Mouse (Mus musculus) layer of hippocampus, postnatal 36 days (tissue): Measurements from ENCODE around the gene Alg2. TPM values are rescaled to one million over a fixed set of nuclear protein-coding genes. Genes with fewer than 3 reads are reported as not detected.

Experiments
- DNase-seq, 2 experiments: peaks; one replicate each; pipeline ENCODE4 v3.0.0; 2022
- total RNA-seq, 2 experiments: library from RNA; stranded (reverse); gene quantifications; 2 replicates each; pipeline ENCODE4 v1.2.3; 2021

Alg2 gene
- total RNA-seq, 2 experiments from 2014 or later: 135 to 140 TPM

DNA sequence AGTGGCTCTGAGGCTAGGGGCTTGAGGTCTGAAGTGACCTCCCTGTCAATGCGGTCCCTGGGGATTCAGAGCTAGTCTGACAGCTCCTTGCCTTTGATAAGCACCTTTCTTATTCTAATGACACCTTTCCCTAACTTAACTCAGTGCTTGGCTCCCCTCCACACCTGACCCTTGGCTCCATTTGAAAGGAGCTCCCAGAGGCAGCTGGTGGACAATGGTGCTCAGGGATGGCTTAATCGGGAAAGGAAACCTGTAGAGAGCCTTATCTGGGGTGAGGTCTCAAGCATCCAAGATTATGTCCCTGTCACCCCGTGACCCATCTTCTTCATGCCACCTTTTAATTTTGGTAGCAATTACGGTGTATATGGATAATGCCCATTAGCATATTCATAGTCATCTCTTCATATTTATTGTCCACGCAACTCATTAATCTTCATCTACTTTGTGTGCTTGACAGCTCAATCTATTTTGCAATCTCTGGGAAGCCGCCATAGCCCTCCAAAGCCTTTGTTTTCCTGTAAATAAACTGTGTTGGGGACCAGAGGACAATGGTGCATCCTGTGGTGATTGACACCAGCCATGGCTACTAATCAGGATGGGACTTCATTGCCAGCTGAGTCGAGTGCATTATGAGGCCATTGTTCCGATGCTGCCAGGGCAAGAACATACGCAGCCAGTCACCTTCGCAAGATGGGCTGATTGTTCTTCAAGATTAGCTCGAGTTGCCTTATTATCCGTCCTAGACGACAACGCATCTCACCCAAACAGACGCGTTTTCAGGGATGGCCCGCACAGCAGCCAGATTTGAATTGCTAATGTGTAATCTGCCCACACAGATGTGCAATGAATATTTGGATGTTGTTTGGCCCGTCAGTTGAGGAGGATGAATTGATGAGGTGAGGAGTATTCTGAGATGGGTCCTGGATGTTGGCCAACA lies 24.3 kb downstream of the Alg2 start:
- no peak for DNase-seq

DNA sequence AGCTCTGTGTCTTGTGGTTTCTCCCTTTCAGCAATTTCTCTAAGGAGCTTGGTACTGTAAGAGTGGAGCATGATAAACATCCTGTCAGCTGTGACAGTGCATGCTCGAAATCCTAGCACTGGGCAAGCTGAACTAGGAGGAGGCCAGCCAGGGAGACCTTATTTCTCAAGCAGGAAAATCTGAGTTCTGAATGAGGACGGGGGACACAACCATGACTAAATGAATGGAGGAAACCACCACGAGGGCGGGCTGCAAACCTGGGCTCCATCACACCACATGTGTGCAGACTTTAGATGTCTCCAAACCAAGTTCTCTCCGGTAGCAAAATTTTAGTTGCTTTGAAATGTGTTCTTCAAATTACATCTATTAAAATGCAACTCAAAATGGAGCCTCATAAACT lies 25.0 kb downstream of the Alg2 start:
- no peak for DNase-seq

DNA sequence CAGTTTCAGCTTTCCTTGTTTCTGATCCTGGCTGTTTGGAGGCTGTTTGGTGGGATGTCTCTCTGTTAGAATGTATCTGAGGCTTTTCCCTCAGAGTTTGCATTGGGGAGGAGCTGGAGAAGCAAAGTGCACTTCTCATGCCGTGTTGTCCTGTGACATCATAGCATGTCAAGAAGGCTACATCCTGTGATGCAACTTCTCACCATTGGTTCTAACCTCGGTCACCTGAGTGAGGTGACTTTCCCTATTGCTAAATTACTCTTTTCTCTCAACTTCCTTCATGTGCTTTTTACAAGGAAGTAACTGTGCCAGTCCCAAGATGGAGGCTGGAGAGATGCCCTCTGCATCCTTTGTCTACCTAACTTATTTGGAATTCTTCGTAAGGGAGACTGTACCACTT lies 25.6 kb downstream of the Alg2 start:
- no peak for DNase-seq

DNA sequence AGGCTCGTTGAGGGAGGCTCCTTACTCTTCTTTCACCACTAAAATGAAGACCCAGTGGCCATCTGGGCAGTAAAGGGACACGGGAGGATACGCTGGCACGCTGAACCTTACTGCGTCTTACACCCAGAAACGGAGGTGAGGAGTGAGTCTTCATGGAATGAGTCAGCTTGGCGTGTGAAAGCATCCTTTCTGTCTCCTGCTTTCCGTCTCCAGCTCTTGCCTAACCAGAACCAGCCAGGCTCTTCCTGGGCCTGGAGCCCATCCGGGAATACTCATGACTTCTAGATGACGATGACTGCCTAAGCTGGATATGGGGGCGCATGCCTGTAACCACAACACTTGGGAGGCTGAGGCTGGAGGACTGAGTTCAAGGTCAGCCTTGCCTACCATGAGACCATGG lies 33.2 kb downstream of the Alg2 start:
- no peak for DNase-seq

DNA sequence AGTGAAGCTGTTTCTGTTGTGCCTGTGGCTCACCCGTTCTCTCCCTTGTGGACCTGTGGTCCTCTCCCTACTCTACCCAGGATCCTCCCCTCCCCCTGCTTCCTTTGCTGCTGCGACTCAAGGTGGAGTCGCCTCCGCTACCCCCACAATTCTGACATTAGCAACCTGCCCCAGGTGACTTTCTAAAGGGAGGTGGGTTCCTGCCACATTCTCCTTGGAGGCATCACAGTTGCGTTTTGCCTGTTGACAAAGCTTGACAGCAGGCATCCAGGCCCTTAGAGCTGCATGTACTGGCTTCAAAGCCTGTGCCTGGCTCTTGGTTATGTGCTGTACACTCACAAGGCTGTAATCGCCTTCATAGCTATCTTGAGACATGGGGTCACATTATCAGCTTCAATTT lies 35.2 kb downstream of the Alg2 start:
- DNase-seq: no peak

DNA sequence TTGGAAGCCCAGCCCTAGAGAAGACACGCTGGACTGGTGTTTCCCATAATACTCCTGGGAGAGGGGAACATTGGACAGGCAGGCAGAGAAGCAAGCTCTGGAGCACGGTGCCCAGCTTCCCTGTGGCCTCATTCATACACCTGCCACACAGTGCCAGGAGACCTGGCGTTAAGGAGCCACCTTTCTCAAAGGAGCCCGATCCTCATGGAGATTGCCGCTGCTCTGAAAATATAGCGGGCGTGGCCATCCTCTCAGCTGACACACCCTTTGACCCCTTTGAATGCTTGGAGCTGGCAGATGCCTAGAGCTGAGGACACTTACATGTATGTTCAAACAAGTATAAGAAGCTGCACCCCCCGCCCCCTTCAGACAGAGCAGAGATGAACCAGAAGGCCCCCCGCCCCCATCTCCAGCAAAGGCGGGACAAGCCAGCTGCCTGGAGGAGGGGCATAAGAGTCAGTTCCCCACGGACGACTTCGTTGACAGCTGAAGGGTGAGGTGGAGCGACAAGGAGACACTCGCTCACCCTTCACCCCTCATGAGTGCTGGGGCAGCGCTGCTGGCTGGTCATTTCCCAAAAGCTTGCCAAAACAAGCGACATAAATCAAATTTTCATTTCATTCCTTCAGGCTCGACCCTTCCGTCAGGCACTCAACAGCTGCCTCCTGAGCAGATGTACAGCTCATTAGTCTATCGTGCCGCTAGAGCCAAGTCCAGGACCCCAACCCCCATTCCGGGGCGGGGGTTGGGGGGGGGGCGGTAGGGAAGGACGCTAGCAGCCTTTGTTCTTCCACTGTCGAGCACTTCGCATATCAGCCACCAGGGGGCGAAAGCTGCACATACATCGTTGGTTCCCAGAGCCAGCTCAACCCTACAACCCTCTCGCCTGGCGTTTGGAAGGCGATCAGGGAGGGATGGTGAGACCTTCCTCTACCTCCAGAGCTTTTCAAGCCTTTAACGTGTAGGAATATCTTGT lies 36.5 kb downstream of the Alg2 start:
- peak; percentile 86 to 87 for DNase-seq

DNA sequence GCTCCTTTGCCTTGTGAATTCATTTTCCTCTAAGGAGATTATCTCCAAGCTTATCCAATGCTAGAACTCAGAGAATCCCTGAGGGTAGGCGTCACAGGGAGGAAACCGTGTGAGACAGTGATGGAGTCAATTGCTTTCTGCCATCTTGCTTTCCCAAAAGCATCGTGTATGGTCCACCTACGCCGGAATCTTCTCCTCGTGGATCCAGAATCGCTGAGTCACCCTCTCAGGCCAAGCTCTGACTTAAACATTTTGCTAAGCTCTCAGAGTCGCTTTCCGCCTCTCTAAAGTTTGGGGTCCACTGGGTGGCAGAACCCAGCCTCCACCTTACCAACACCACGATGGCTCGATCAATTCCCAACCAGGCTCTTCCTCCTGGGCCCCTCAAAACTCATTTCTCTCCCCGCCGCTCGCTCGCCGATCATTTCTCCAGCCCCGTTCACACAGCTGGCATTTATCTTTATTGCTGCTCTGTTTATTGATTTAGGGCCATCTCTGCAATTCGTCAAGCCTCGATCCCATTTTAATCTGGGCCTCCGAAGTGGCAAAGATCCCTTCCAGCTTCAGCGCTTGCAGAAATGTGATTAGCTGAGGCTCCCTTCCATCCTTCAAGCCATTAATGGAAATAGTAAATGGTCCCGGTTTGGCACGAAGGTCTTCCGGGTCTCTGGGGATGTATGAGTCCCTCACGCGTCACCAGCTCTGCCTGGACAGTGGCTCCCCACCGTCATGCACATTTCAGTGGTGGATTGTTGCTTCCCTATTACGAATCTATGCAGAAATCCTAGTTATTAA lies 38.4 kb downstream of the Alg2 start:
- DNase-seq: no peak

DNA sequence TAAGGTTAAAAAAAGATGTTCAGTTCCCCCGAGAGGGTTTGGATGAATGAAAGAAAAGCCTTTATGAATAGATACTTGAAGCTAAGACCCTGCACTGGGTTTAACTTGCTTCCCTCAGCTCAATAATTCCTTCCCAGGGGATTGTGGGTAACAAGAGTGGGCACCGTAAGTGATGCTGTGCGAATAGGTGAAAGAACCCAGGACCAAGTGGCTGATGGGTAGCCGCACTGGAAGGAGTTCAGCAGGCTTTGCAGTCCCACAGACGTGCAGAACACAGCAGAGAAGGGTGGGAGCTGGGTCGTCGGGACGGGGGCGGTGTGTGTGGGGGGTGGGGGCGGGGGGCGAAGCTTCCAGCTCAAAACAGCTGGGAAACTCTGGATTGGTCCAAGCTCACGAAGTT lies 39.0 kb downstream of the Alg2 start:
- DNase-seq: no peak

DNA sequence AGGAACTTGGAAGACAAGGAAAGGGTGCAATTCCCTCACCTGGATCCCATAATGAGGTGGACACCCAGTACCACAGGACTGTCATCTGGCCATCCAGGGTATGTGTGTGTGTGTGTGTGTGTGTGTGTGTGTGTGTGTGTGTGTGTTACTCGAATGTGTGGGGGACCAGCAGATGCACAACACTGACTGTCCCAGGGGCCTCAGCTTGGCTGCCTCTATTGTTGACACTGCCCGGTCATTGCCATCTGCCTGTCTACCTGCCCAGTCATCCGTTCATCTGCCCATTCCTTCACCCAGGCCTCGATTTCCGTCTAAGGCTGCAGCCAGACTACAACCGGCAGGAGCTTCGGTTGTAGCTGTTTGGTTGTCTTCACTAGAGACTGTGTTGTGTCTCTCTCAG lies 41.4 kb downstream of the Alg2 start:
- DNase-seq: no peak

DNA sequence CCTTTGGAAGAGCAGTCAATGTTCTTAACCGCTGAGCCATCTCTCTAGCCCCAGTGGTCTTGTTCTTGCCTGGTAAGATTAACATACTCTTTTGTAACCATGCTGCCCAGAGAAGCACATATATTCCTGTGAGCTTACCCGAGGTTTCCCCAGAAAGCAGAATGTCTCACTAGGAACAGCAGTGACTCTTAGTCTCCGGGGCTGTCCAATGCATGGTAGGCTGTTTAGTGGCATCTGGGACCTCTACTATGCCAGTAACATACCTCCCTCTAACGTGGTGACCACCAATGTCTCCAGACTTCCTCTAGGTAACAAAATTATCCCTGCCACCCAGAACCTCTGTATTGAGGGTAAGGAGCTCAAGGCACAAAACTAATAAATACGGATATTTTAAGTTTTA lies 43.1 kb downstream of the Alg2 start:
- no peak for DNase-seq

DNA sequence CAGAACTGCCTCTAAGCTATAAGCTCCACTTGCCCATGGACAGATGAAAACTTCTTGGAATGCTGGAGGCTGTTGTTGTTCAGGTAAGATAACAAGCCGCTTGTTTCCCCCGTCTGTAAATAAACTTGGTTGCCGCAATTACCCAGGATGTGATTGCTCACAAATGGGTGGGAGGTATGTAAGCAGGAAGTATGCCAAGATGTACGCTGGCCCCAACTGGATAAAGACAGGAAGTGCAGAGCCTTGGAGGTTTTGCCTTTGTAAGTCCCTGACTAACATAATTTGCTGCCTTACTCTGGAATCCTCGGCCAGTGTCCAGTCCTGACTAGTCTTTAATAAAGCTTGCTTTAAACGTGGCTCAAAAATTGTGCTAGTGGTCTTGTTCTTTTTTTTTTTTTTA lies 43.6 kb downstream of the Alg2 start:
- no peak for DNase-seq

DNA sequence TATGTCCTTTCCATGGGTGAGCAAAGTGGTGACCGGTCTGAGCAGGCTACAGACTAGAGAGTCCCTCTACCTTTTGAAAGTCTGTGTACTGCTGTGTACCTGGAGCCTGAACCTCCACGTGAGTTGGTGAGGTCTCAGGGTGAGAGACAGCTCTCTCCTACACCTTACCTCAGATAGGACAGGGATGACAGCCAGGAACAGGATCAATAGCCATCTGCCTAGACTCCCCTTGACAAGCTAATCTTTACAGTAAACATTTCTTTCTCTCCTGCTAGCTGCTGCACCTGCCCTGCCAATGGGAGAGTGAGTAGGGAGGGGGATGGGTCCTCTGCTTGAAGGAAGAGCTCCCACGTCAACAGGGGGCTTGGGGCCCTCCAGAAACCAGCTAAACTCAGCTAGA lies 46.5 kb downstream of the Alg2 start:
- DNase-seq: no peak

DNA sequence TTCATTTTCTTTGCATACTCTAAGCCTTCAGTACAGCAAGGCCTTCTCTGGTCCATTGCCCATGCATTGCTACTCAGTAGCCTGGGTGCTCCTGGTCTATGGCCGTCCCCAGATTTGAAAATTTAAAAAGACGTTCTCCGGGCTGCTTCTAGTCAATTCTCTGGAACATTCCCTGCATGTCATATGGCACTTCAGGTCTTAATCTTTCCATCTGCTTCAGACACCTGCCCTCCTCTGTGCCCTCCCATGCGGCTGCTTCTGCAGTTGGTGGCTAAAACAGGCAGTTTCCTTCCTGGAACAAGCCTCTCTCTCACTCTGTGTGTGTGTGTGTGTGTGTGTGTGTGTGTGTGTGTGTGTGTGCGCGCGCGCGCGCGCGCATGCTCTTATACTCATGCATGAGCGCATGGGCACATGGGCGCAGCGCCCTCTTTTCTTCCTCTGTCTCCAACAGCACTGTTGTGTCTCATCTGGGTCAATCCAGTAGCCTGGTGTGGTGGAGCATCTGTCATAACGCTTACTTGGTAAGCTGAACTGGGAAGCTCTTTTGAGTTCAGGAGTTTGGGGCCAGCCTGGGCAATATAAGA lies 48.8 kb downstream of the Alg2 start:
- DNase-seq: no peak

DNA sequence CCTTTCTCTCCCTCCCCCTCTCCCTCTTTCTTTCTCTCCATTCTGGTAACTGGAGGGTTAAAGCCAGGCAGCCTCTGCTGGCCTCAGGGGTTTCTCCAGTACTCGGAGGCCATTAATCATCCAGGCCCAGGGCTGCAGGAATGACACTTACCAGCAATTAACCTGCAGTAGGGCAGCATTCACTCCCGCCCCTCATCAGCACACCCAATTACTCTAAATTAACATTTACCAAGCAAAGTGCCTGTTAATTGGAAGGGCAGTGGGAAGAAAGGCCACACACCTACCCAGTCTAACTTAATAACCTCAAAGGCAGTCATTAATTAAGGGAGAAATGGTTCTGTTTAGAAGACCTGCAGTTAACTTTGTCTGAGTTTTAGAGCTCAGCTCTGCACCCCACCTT lies 49.8 kb downstream of the Alg2 start:
- DNase-seq: no peak

DNA sequence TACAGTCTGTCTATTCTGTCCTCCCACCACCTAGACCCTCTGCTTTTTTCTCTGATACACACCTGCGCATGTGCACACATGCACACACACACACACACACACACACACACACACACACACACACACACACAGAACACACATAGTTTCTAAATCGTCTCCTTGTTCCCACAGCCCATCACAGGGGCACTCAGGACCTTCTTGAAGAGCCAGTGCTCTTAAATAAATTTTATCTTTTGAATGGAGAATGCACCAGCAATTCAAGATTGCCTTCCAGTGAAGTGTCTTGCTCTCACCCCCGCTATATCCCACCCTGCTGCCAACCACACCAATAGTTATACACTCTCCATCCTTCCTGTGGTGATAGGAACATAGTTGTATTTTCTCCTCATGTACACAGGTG lies 51.2 kb downstream of the Alg2 start:
- no peak for DNase-seq

DNA sequence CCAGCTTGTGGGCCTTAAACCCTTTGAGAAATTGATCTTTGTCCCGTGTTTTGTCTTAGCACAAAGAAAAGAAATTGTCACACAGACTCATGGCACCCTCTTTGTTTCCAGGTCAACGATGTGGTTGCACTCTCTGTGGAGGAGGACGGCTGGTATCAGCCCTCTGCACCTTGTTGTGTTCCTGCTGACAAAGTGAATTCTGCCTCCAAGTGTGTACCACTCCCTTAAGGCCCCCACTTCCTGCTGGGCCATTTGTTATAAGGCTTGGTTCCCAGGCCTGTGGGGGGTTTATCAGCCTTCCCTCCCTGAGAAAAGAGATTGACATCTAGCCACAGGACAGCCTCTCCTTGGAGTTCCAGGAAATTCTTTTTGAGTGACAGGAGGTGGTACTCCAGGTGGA lies 51.9 kb downstream of the Alg2 start:
- DNase-seq: no peak

DNA sequence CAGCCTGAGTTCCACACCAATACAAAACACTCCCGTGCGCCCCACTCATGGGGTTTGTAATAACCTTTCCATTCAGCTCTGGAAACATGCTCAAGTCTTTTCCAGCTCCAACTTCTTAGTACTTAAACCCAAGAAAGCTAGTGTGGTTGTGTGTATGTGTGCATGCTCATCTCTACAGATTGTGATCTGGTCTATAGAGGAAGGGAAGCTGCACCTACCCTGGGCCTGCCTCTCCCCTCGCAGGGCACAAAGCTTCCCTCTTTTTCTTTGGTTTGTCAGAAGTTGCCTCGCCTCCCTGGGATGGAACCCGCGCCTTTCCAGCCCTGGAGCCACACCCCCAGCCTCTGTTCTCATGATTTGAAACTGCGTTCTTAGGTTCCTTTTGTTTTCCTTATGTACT lies 53.9 kb downstream of the Alg2 start:
- DNase-seq: no peak

DNA sequence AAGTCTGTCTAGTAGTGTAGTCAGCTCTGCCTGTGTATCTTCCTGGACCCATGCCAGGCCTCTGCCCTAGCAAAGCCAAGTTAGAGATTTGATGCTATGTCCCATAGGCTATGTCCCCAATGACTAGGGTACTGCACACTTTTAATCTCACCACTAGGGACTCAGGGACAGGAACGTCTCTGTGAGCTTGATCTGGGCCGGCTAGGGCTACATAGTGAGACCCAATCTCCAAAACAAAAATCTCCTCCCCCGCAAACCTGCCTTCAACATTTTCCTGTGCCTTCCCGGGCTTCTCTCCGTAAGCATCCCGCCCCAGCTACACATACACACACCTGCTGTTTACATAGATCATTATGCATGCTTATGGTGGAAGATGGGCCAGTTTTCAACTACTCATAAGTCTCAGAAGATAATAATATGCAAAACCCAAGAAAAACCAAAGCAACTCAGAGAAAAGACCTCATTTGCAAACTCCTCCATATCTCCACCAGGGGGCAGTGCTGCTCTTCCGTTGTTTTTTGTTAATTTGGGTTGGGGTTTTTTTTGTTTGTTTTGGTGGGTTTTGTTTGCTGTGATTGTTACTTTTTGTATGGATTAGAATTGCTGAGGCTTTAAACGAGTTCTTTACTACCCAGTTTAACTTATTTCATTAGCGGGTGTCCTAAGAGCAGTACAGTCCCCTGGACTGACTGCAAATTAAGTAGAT lies 54.7 kb downstream of the Alg2 start:
- DNase-seq: no peak

DNA sequence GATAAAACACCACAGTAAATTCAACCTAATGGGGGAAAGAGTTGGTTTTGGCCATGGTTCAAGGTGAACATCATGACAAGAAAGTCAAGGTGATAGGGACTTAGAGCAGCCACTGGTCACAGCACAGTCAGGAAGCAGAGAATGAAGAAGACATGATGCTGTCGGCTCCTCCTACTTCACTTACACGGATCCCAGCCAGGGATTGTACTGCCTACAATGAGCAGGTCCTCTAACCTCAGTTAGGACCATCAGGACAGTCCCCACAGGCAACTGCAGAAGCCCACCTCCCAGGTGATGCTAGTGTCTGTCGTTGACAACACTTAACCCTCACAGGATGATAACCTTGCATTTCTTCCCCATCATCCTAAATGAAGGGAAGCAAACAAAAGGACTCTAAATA lies 56.3 kb downstream of the Alg2 start:
- no peak for DNase-seq
